Mouse (Mus musculus): ENCODE measurements at regions not wholly inside any gene's neighbourhood (a gene's known extent, or its start where the extent isn't known, plus 50 kb on each side); places are given as distances from the start of the nearest gene placed in this dataset.

- no peaks in the 10 kb centered on the region for H3K4me1 ChIP-seq
- H3K36me3 ChIP-seq (replicated peaks), result no peaks in the 10 kb centered on the region
- H3K9me3 ChIP-seq, result no peaks in the 10 kb centered on the region
- no peak overlapping the region for H3K4me3 ChIP-seq
- H3K27me3 ChIP-seq (replicated peaks; ENCODE audit: low read depth, poor library complexity, severe bottlenecking), result no peaks in the 10 kb centered on the region
- 92% methylated on average over 14 of the region's 14 CpGs for WGBS
- no peak for DNase-seq (ENCODE audit: low spot score)
- H3K27ac ChIP-seq (replicated peaks), result no peak overlapping the region
Measured at GRCm38 (mm10) chr5:18447665-18448329, 87.6 kb upstream of the Gnai1 start.

GRCm38 (mm10) chr5:18445969-18446368 lies 85.8 kb upstream of the Gnai1 start:
- no peak overlapping the region for H3K27ac ChIP-seq (replicated peaks)
- no peaks in the 10 kb centered on the region for H3K27me3 ChIP-seq (replicated peaks; ENCODE audit: low read depth, poor library complexity, severe bottlenecking)
- no peaks in the 10 kb centered on the region for H3K4me1 ChIP-seq
- peak; percentile 57 for DNase-seq (ENCODE audit: low spot score)
- H3K36me3 ChIP-seq (replicated peaks), result no peaks in the 10 kb centered on the region
- WGBS, result 30% methylated on average over 8 of the region's 8 CpGs
- no peaks in the 10 kb centered on the region for H3K9me3 ChIP-seq
- no peak overlapping the region for H3K4me3 ChIP-seq

- H3K4me3 ChIP-seq, result no peak overlapping the region
- H3K27me3 ChIP-seq (replicated peaks; ENCODE audit: low read depth, poor library complexity, severe bottlenecking), result no peaks in the 10 kb centered on the region
- no peak for DNase-seq (ENCODE audit: low spot score)
- no peaks in the 10 kb centered on the region for H3K4me1 ChIP-seq
- H3K36me3 ChIP-seq (replicated peaks), result no peaks in the 10 kb centered on the region
- H3K27ac ChIP-seq (replicated peaks), result no peak overlapping the region
- WGBS, result 89% methylated on average over 4 of the region's 4 CpGs
- H3K9me3 ChIP-seq, result no peaks in the 10 kb centered on the region
Measured at GRCm38 (mm10) chr5:18439986-18440385, 79.8 kb upstream of the Gnai1 start.

GRCm38 (mm10) chr5:18439281-18439680 lies 79.1 kb upstream of the Gnai1 start:
- no peaks in the 10 kb centered on the region for H3K36me3 ChIP-seq (replicated peaks)
- H3K4me1 ChIP-seq, result no peaks in the 10 kb centered on the region
- H3K9me3 ChIP-seq, result no peaks in the 10 kb centered on the region
- no peak for DNase-seq (ENCODE audit: low spot score)
- 87% methylated on average over 1 of the region's 1 CpGs for WGBS
- H3K4me3 ChIP-seq, result no peak overlapping the region
- no peak overlapping the region for H3K27ac ChIP-seq (replicated peaks)
- no peaks in the 10 kb centered on the region for H3K27me3 ChIP-seq (replicated peaks; ENCODE audit: low read depth, poor library complexity, severe bottlenecking)

- Histone ChIP-seq H3K27ac (replicated peaks) (no peak overlapping the region), H3K4me1 (no peaks in the 10 kb centered on the region), H3K36me3 (replicated peaks) (no peaks in the 10 kb centered on the region), H3K27me3 (replicated peaks; ENCODE audit: low read depth, poor library complexity, severe bottlenecking) (no peaks in the 10 kb centered on the region), H3K9me3 (no peaks in the 10 kb centered on the region), H3K4me3 (no peak overlapping the region)
- 78% methylated on average over 6 of the region's 6 CpGs for WGBS
- DNase-seq (ENCODE audit: low spot score), result no peak
Measured at GRCm38 (mm10) chr5:18436099-18436748, 76.1 kb upstream of the Gnai1 start.

GRCm38 (mm10) chr5:18434245-18434644 lies 74.1 kb upstream of the Gnai1 start:
- H3K9me3 ChIP-seq, result no peaks in the 10 kb centered on the region
- no peak overlapping the region for H3K4me3 ChIP-seq
- 91% methylated on average over 2 of the region's 2 CpGs for WGBS
- no peaks in the 10 kb centered on the region for H3K27me3 ChIP-seq (replicated peaks; ENCODE audit: low read depth, poor library complexity, severe bottlenecking)
- no peaks in the 10 kb centered on the region for H3K36me3 ChIP-seq (replicated peaks)
- H3K4me1 ChIP-seq, result no peaks in the 10 kb centered on the region
- no peak overlapping the region for H3K27ac ChIP-seq (replicated peaks)
- DNase-seq (ENCODE audit: low spot score), result no peak

- no peak overlapping the region for H3K4me3 ChIP-seq
- WGBS, result 73% methylated on average over 7 of the region's 7 CpGs
- H3K9me3 ChIP-seq, result no peaks in the 10 kb centered on the region
- no peak for DNase-seq (ENCODE audit: low spot score)
- no peaks in the 10 kb centered on the region for H3K4me1 ChIP-seq
- H3K36me3 ChIP-seq (replicated peaks), result no peaks in the 10 kb centered on the region
- H3K27me3 ChIP-seq (replicated peaks; ENCODE audit: low read depth, poor library complexity, severe bottlenecking), result no peaks in the 10 kb centered on the region
- no peak overlapping the region for H3K27ac ChIP-seq (replicated peaks)
Measured at GRCm38 (mm10) chr5:18433287-18433686, 73.1 kb upstream of the Gnai1 start.

- H3K4me1 ChIP-seq, result no peaks in the 10 kb centered on the region
- H3K36me3 ChIP-seq (replicated peaks), result no peaks in the 10 kb centered on the region
- DNase-seq (ENCODE audit: low spot score), result no peak
- no peaks in the 10 kb centered on the region for H3K27me3 ChIP-seq (replicated peaks; ENCODE audit: low read depth, poor library complexity, severe bottlenecking)
- H3K4me3 ChIP-seq, result no peak overlapping the region
- no peak overlapping the region for H3K27ac ChIP-seq (replicated peaks)
- H3K9me3 ChIP-seq, result no peaks in the 10 kb centered on the region
- 57% methylated on average over 4 of the region's 4 CpGs for WGBS
Measured at GRCm38 (mm10) chr5:18425098-18425497, 64.9 kb upstream of the Gnai1 start.

- WGBS, result 50% methylated on average over 3 of the region's 3 CpGs
- DNase-seq (ENCODE audit: low spot score), result no peak
- no peaks in the 10 kb centered on the region for H3K4me1 ChIP-seq
- H3K36me3 ChIP-seq (replicated peaks), result no peaks in the 10 kb centered on the region
- H3K9me3 ChIP-seq, result no peaks in the 10 kb centered on the region
- H3K4me3 ChIP-seq, result no peak overlapping the region
- no peak overlapping the region for H3K27ac ChIP-seq (replicated peaks)
- H3K27me3 ChIP-seq (replicated peaks; ENCODE audit: low read depth, poor library complexity, severe bottlenecking), result no peaks in the 10 kb centered on the region
Measured at GRCm38 (mm10) chr5:18414892-18415291, 54.7 kb upstream of the Gnai1 start.

Measured in embryonic facial prominence, embryonic 10.5 days (tissue).